Mouse (Mus musculus): Measurements from ENCODE around the gene Rnase11. TPM values are rescaled to one million over a fixed set of nuclear protein-coding genes. Genes with fewer than 3 reads are reported as not detected.

The Rnase11 gene
- total RNA-seq, 1 experiment from 2014 or later = not detected

DNA sequence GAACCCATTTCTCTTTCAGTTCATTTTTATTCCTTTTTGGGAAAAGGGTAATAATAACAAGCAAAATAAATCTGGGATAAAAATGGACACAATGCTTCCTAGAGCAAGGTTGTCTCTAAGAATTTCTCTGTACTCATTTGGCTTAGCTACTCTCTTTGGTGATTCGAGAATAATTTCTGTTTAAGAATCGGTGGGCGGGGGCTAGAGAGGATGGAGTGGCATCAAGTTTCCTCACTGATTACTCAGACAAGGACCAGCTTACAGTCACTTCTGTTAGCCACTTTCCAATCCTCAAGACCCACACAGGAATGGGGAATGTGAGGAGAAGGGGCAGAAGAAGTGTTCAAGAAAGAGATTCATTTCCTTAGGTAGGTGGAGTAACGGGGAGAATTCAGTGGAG lies 41.2 kb downstream of the Rnase11 start:
- no peak for DNase-seq

- peak; percentile 80 for DNase-seq
Measured at GRCm38 (mm10) chr14:51007914-51008713, 41.8 kb downstream of the Rnase11 start.

- no peak for DNase-seq
Measured at GRCm38 (mm10) chr14:51007152-51007801, 42.7 kb downstream of the Rnase11 start, which contains the start of gene Rnase10. Gene Rnase10 (plus strand): TSS chr14:51007751.

Other genes with a start within 250 kb of the Rnase11 start
- gene Ccnb1ip1, start 242.4 kb downstream of the Rnase11 start, total RNA-seq (2021) = not detected in 2 replicates
- gene Parp2, start 242.3 kb downstream of the Rnase11 start, total RNA-seq (2021) = 29.2 and 37.8 TPM in 2 replicates
- gene Tep1, start 179.6 kb downstream of the Rnase11 start, total RNA-seq (2021) = 20.8 and 23.3 TPM in 2 replicates
- gene Klhl33, start 152.7 kb downstream of the Rnase11 start, total RNA-seq (2021) = 1.1 and 1.5 TPM in 2 replicates
- gene Osgep, start 125.3 kb downstream of the Rnase11 start, total RNA-seq (2021) = 60.9 TPM in 2 replicates
- 66.1 and 71.3 TPM in 2 replicates for gene Apex1, start 125.2 kb downstream of the Rnase11 start, total RNA-seq (2021)
- gene Pip4p1, start 119.3 kb downstream of the Rnase11 start, total RNA-seq (2021) = 44.3 and 47.2 TPM in 2 replicates
- gene Pnp, start 119.1 kb downstream of the Rnase11 start, total RNA-seq (2021) = 55.0 and 61.3 TPM in 2 replicates
- 51.4 and 57.2 TPM in 2 replicates for gene Gm49342, start 105.6 kb downstream of the Rnase11 start, total RNA-seq (2021)
- 2.6 and 3.1 TPM in 2 replicates for gene Pnp2, start 94.2 kb downstream of the Rnase11 start, total RNA-seq (2021)
- gene Rnase10, start 42.4 kb downstream of the Rnase11 start, total RNA-seq (2021) = 0.33 TPM in 1 of 2 replicates, not detected in the other
- not detected in 2 replicates for gene Rnase9, start 8.3 kb downstream of the Rnase11 start, total RNA-seq (2021)
- not detected in 2 replicates for gene Rnase12, start 7.5 kb upstream of the Rnase11 start, total RNA-seq (2021)
- not detected in 2 replicates for gene Olfr750, start 24.3 kb upstream of the Rnase11 start, total RNA-seq (2021)
- gene Rnase4, start 40.9 kb upstream of the Rnase11 start, total RNA-seq (2021) = 56.5 and 131 TPM in 2 replicates
- gene Ang, start 41.0 kb upstream of the Rnase11 start, total RNA-seq (2021) = 6.0 and 37.1 TPM in 2 replicates
- gene Eddm3b, start 64.3 kb upstream of the Rnase11 start, total RNA-seq (2021) = not detected in 2 replicates
- gene Rnase6, start 73.7 kb upstream of the Rnase11 start, total RNA-seq (2021) = 1.3 and 4.5 TPM in 2 replicates
- not detected in 2 replicates for gene Rnase1, start 96.6 kb upstream of the Rnase11 start, total RNA-seq (2021)
- not detected in 2 replicates for gene Rnase2b, start 112.1 kb upstream of the Rnase11 start, total RNA-seq (2021)
- gene Ang2, start 149.0 kb upstream of the Rnase11 start, total RNA-seq (2021) = not detected in 2 replicates
- not detected in 2 replicates for gene Ear14, start 153.2 kb upstream of the Rnase11 start, total RNA-seq (2021)
- gene Rnase2a, start 205.9 kb upstream of the Rnase11 start, total RNA-seq (2021) = 1.4 and 1.9 TPM in 2 replicates